Mouse (Mus musculus) bone marrow, adult 2 months (tissue): ENCODE measurements around the gene Rad51c. TPM values are rescaled to one million over a fixed set of nuclear protein-coding genes. Genes with fewer than 3 reads are reported as not detected.

Experiments
- H3K27ac ChIP-seq: fragments of 200-500 bp; 2 replicates; pipeline ENCODE4 v1.5.1; 2012; ENCODE audit warnings: low read depth, mild to moderate bottlenecking, control low read depth, inconsistent platforms, low read length; ENCODE audit not compliant: control insufficient read depth, poor library complexity, insufficient read depth
- H3K4me1 ChIP-seq: fragments of 200-500 bp; 2 replicates; pipeline ENCODE4 v1.6.1; 2011; ENCODE audit warnings: low read length; ENCODE audit not compliant: control insufficient read depth, insufficient read depth
- H3K4me3 ChIP-seq: fragments of 200-500 bp; replicated peaks from 2 replicates; pipeline ENCODE3; 2011; ENCODE audit warnings: mild to moderate bottlenecking, low read depth, low read length, control low read depth; ENCODE audit not compliant: control insufficient read depth
- CTCF ChIP-seq: fragments of 200-500 bp; IDR thresholded peaks from 2 replicates; pipeline ENCODE4 v1.5.1; 2011; ENCODE audit warnings: low read length, control low read depth; ENCODE audit not compliant: control insufficient read depth, insufficient read depth
- POLR2A ChIP-seq: fragments of 200-500 bp; IDR thresholded peaks from 2 replicates; pipeline ENCODE4 v1.6.1; 2011; ENCODE audit warnings: low read depth, mild to moderate bottlenecking, control low read depth, low read length, borderline replicate concordance; ENCODE audit not compliant: control insufficient read depth
- WGBS: fragments of 180-500 bp; shearing (Covaris S2); methylation state at CpG from one replicate; pipeline ENCODE4 v1.1.7; 2018; 5-methylcytosine and 5-hydroxymethylcytosine counted together
- polyA plus RNA-seq: library from polyadenylated mRNA; stranded (reverse); fragments of >200 nt; gene quantifications from 2 replicates; pipeline ENCODE4 v1.2.4, GENCODE M21; 2011; ENCODE audit warnings: low replicate concordance; ENCODE audit not compliant: missing spikeins, insufficient read depth, insufficient read length

Gene Rad51c
- polyA plus RNA-seq, 1 experiment, result 11.6 TPM

DNA sequence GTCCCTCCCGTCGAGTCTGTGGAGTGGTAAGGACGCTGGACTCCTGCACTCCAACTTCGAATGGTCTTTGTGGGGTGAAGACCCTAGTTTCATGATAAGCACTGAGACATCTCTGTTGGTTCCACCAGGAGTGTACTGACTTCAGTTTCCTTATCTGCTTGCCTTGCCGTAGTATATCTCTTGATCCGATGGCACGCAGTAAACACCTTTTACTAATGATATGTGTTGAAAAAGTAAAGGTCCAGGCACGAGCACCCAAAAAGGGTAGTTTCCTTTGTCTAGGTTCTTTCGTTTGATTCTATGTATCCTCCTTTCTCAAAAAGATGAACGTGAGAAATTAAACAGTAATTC is 45.5 kb downstream of the Rad51c start:
- WGBS, result 5% methylated on average over 10 of the region's 10 CpGs
- Histone ChIP-seq H3K4me1 (peaks cover 1% of the 10 kb centered on the region), H3K4me3 (peak overlapping the region; percentile 77), H3K27ac (no peak overlapping the region; the same call in 1 of the 2 replicates)
- TF ChIP-seq POLR2A (no peak), CTCF (no peak)

DNA sequence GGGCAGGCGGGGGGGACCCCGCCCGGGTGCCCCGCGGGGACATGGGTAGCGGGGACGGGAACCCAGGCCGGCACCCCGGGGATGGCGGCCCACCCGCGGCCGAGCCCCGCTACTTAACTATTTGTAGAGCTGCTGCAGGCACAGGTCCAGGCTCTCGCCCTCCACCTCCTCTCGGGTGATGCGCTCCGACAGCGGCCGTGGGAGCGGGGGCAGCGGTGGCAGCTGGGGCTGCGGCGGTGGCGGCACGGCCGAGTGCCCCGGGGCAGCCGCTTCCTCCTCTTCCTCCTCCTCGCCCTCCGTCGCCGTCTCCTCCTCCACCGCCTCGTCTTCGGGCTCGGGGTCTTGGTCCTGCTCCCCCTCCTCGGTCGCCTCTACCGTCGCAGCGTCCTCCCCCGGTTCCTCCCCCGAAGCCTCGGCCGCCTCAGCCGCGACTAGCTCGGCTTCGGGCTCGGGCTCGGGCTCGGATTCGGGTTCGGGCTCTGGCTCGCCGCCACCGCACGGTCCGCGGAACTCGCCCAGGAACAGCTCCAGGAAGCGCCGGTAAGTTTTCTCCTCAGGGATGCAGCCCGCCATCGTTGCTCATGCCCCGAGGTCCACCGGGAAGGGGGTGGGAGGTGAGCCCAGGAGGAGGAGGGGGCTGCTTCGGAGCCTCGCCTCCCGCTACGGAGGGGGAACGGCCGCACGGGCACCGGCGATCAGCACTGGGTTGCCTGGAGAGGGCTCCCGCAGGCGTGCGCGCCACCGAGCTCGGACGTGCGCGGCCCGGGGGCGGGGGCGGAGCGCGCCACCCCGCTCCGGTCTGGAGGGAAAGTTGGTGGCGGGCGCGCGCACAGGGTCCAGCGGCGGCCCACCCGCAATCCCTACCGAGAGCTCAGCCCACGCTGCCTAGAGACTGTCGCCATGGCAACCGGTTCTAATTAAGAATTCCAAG is 46.2 kb downstream of the Rad51c start, which contains the start of gene Ppm1e:
TSS of gene Ppm1e (minus strand) at position 693 of the 931 bp plus-strand sequence.
- Histone ChIP-seq H3K27ac (peak within 1 kb of the TSS; percentile 65), H3K4me1 (peaks cover 1% of the 10 kb centered on the region), H3K4me3 (peak within 1 kb of the TSS; percentile 77)
- TF ChIP-seq CTCF (no peak), POLR2A (peak; percentile 61; the same call in 1 of the 2 replicates)
- WGBS, result under 1% methylated on average over 99 of the region's 104 CpGs

DNA sequence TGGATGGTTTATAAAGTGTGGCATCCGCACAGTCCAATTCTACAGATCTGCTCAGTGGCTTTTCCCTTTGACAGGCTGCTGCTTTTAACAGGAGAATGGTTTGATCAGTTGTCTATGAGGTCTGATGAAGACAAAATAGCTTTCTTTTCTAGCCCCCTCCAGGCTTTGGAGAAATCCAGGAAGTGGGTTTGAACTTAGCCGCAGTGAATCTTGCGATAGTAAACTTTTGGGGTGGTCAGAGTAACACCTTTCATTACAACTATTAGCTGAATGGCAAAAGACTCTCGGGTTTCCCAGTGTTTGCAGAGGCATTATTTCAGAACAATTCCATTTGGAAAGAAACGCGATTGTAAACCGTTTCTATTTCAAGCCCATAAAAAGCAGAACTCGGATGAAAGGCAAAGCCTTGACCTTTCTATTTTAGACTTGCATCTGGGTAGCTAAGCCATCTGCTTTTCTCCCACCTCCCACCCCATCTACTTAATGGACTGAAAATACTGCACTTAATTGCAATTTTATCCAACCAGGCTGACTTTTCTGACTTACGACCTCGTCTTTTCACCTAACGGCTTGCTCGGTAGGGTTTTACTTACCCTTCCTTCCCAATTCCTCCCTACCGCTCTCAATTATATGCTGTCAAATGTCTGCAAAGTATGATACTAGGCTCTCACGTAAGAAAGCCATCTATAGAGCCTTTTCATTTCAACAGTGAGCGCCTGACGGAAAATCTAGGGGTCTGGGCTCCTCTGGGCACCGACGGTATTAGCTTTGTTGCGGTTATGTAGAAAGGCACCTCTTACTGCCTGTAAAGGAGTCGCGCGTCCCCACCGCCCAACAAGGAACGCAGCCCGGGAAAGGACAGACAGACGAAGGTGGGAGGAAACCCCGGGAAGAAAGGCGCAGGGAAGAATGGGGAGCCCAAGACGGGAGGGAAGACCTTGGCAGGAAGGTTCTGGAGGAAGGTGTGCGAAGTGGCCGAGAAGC is 47.1 kb downstream of the Rad51c start:
- 4% methylated on average over 31 of the region's 31 CpGs for WGBS
- Histone ChIP-seq H3K4me1 (peaks cover 1% of the 10 kb centered on the region), H3K4me3 (peak overlapping the region; percentile 77), H3K27ac (peak overlapping the region; percentile 65)
- TF ChIP-seq POLR2A (no peak), CTCF (no peak)

DNA sequence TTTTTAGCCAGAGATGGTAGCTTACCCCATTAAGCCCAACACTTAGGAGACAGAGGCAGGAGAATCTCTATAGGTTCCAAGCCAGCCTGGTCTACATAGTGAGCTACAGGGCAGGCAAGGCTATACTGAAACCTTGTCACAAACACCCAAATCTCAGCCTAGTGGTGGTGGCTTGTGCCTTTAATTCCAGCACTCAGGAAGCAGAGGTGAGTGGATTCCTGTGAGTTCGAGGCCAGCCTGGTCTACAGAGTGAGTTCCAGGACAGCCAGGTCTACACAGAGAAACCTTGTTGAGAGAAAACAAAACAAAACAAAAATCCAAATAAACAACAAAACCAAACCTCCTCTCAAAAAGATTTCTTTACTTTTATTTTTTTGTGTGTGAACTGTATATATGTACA is 49.9 kb downstream of the Rad51c start:
- H3K4me3 ChIP-seq, result no peak overlapping the region
- H3K27ac ChIP-seq, result no peak overlapping the region
- peaks cover 1% of the 10 kb centered on the region for H3K4me1 ChIP-seq
- WGBS, result 86% methylated on average over 1 of the region's 1 CpGs
- no peak for TF ChIP-seq CTCF
- TF ChIP-seq POLR2A, result no peak

DNA sequence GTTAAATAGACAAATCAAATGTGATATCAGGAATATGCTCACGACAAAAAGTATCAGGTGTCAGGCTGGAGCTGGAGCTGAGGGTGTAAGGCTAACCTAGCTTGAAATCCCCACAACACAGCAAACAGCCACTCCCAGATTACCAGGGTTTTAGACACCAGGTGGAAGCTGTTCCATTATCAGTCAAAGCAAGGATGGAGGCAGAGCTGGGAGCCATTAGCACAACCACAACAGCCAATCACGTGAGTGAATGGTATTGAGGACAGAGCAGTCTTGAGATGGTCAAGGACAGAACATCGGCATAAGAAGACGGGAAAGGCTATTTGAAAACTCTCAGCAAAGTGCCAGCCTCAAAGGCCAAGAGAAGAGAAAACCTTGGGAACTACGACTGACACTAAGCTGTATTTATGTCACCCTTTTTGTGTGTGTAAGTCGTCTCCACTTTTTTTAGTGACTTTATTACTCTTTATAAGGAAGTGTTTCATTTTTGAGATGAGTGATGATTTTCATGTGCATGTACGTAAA is 51.0 kb downstream of the Rad51c start:
- no peak overlapping the region for H3K4me3 ChIP-seq
- H3K4me1 ChIP-seq, result no peaks in the 10 kb centered on the region
- TF ChIP-seq POLR2A, result no peak
- TF ChIP-seq CTCF, result no peak
- H3K27ac ChIP-seq, result no peak overlapping the region
- 83% methylated on average over 7 of the region's 7 CpGs for WGBS

Other genes with a start within 250 kb of the Rad51c start
- gene Ppm1e, start 45.9 kb downstream of the Rad51c start, polyA plus RNA-seq, result 1.5 and 2.9 TPM in 2 replicates
- 1.5 TPM in 1 of 2 replicates, not detected in the other for gene Tex14, start 111 bp upstream of the Rad51c start, polyA plus RNA-seq
- gene Gm11492, start 161.7 kb upstream of the Rad51c start, polyA plus RNA-seq, result not detected in 2 replicates
- 17.5 and 35.6 TPM in 2 replicates for gene Sept4, start 163.9 kb upstream of the Rad51c start, polyA plus RNA-seq
- 8.7 and 9.0 TPM in 2 replicates for gene Mtmr4, start 187.2 kb upstream of the Rad51c start, polyA plus RNA-seq
- not detected in 2 replicates for gene Hsf5, start 212.2 kb upstream of the Rad51c start, polyA plus RNA-seq